In the genomic region with DNA sequence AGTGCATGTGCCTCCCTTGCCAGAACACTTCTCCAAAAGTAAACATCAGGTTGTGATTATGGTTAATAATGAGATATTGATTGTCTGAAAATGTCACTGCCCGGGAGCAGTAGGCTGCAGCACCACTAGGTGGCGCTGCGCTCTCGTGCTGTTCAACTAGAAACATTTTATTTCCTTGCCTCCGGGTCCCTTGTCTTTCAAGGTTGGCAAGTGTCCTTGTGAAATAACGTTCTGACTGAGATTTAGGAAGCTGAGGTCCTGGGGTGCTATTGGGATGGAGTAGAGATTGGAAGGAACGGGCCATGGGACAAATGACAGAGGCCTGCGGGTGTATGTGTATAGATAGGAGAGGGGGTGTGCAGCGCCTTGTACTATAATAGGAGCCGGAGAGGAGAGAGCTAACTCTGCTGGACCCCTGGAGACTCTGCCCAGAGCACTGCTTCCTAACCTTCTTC, we compare ENCODE assay signal across 8 mouse cellular contexts. TPM values are rescaled to one million over a fixed set of nuclear protein-coding genes. Genes with fewer than 3 reads are reported as not detected.
DNase-seq lines count a peak whose midpoint lies in the region; ATAC-seq lines count a peak whose summit lies in the region.

No protein-coding gene starts in this region.

- H3K27ac ChIP-seq in kidney, embryonic 16.5 days (ENCODE audit: low read length) = no peak overlapping the region
- no peak overlapping the region for H3K27ac ChIP-seq in brown adipose tissue, adult 24 weeks (replicated peaks; ENCODE audit: low read depth, low read length)
- peak overlapping the region; percentile 76 for H3K27ac ChIP-seq in forebrain, embryonic 10.5 days
- peak overlapping the region; percentile 82 for H3K27ac ChIP-seq in hindbrain, embryonic 13.5 days
- peak overlapping the region; percentile 83 for H3K27ac ChIP-seq in midbrain, embryonic 10.5 days (replicated peaks)

- 16% methylated on average over 10 of the region's 10 CpGs for WGBS in kidney, embryonic 16.5 days
- 23% methylated on average over 10 of the region's 10 CpGs for WGBS in forebrain, embryonic 10.5 days
- WGBS in hindbrain, embryonic 13.5 days = 7% methylated on average over 10 of the region's 10 CpGs
- WGBS in midbrain, embryonic 10.5 days = 18% methylated on average over 10 of the region's 10 CpGs

- no peak overlapping the region for H3K9ac ChIP-seq in kidney, embryonic 16.5 days (replicated peaks; ENCODE audit: low read length)
- peak overlapping the region; percentile 63 for H3K9ac ChIP-seq in hindbrain, embryonic 13.5 days

- H3K9me3 ChIP-seq in kidney, embryonic 16.5 days (ENCODE audit: low read length) = no peaks in the 10 kb centered on the region
- no peaks in the 10 kb centered on the region for H3K9me3 ChIP-seq in forebrain, embryonic 10.5 days
- no peaks in the 10 kb centered on the region for H3K9me3 ChIP-seq in hindbrain, embryonic 13.5 days
- no peaks in the 10 kb centered on the region for H3K9me3 ChIP-seq in midbrain, embryonic 10.5 days (replicated peaks)

- H3K4me1 ChIP-seq in kidney, embryonic 16.5 days (ENCODE audit: insufficient read depth, low read length) = peaks cover 9% of the 10 kb centered on the region
- no peaks in the 10 kb centered on the region for H3K4me1 ChIP-seq in brown adipose tissue, adult 24 weeks (ENCODE audit: control insufficient read depth, insufficient read depth, insufficient read length, low read length)
- H3K4me1 ChIP-seq in forebrain, embryonic 10.5 days = peaks cover 29% of the 10 kb centered on the region
- peaks cover 17% of the 10 kb centered on the region for H3K4me1 ChIP-seq in hindbrain, embryonic 13.5 days (replicated peaks)
- H3K4me1 ChIP-seq in midbrain, embryonic 10.5 days = peaks cover 33% of the 10 kb centered on the region

- no peak for ATAC-seq in kidney, embryonic 16.5 days (ENCODE audit: low FRiP score, low TSS enrichment)
- ATAC-seq in hindbrain, embryonic 13.5 days (ENCODE audit: low FRiP score) = peak; percentile 44

- H3K4me2 ChIP-seq in kidney, embryonic 16.5 days (replicated peaks; ENCODE audit: low read depth, low read length) = no peak overlapping the region; the same call in 1 of the 2 replicates
- H3K4me2 ChIP-seq in hindbrain, embryonic 13.5 days = peak overlapping the region; percentile 44

- no peak overlapping the region for H3K4me3 ChIP-seq in kidney, embryonic 16.5 days (ENCODE audit: low read length)
- H3K4me3 ChIP-seq in brown adipose tissue, adult 24 weeks (ENCODE audit: insufficient read depth, low read depth, low read length) = peak overlapping the region; percentile 28; the same call in 1 of the 2 replicates
- no peak overlapping the region for H3K4me3 ChIP-seq in forebrain, embryonic 10.5 days
- peak overlapping the region; percentile 14 for H3K4me3 ChIP-seq in hindbrain, embryonic 13.5 days
- H3K4me3 ChIP-seq in midbrain, embryonic 10.5 days = peak overlapping the region; percentile 20; the same call in 1 of the 2 replicates

- 0 out of 2 replicates have a peak, but pooled peaks cover 6% of the 10 kb centered on the region for H3K36me3 ChIP-seq in kidney, embryonic 16.5 days (ENCODE audit: insufficient read depth, low read length)
- peaks cover 9% of the 10 kb centered on the region for H3K36me3 ChIP-seq in forebrain, embryonic 10.5 days (replicated peaks)
- peaks cover 11% of the 10 kb centered on the region for H3K36me3 ChIP-seq in hindbrain, embryonic 13.5 days
- H3K36me3 ChIP-seq in midbrain, embryonic 10.5 days = peaks cover 15% of the 10 kb centered on the region

- no peaks in the 10 kb centered on the region for H3K27me3 ChIP-seq in kidney, embryonic 16.5 days (ENCODE audit: insufficient read depth, low read length)
- peaks cover 24% of the 10 kb centered on the region for H3K27me3 ChIP-seq in forebrain, embryonic 10.5 days (ENCODE audit: poor library complexity, severe bottlenecking)
- H3K27me3 ChIP-seq in hindbrain, embryonic 13.5 days = no peaks in the 10 kb centered on the region
- peaks cover 6% of the 10 kb centered on the region; the same call in 1 of the 2 replicates for H3K27me3 ChIP-seq in midbrain, embryonic 10.5 days (ENCODE audit: low read depth, poor library complexity, severe bottlenecking)

- DNase-seq in kidney, adult 11 months = peak; percentile 55
- DNase-seq in forebrain, embryonic 10.5 days (ENCODE audit: extremely low spot score, low spot score) = peak; percentile 77
- peak; percentile 54 to 73 for DNase-seq in layer of hippocampus, postnatal 25 days (ENCODE audit: extremely low spot score in 1 of 2, low spot score in 1 of 2)
- DNase-seq in midbrain, embryonic 10.5 days (ENCODE audit: low spot score) = peak; percentile 80
- DNase-seq in spleen, adult 12 weeks (ENCODE audit: low spot score) = peak; percentile 30

RNA-seq across cellular contexts. Expression of gene Mrps23, which starts 12.1 kb away (rescaled TPM):
- polyA plus RNA-seq in kidney, embryonic 16.5 days (2015; fragmentation: Nextera tagmentation; extraction: Ambion mirVana) = 61.5 and 66.6 TPM in 2 replicates
- 150 and 192 TPM in 2 replicates for polyA plus RNA-seq in brown adipose tissue, adult 24 weeks (2012; ENCODE audit: insufficient read depth, insufficient read length, missing spikeins)
- polyA plus RNA-seq in forebrain, embryonic 10.5 days (2016; fragmentation: Nextera tagmentation; extraction: Ambion mirVana) = 65.5 and 72.6 TPM in 2 replicates
- 71.1 TPM in 2 replicates for polyA plus RNA-seq in hindbrain, embryonic 13.5 days (2015; fragmentation: Nextera tagmentation; extraction: Ambion mirVana)
- 10 to 100 TPM; 66.1 to 66.6 TPM for total RNA-seq in layer of hippocampus, postnatal 25 days (2021)
- 70.6 and 78.8 TPM in 2 replicates for polyA plus RNA-seq in midbrain, embryonic 10.5 days (2016; fragmentation: Nextera tagmentation; extraction: Ambion mirVana)

Comparison
In these comparisons a context has a peak if more than half of its experiments do, and no peak if none do; other contexts are left out.
1. DNase-seq: peak in every context shown above with its lines; median percentile 80 in midbrain, embryonic 10.5 days; 77 in forebrain, embryonic 10.5 days; 64 in layer of hippocampus, postnatal 25 days; 55 in kidney, adult 11 months; 30 in spleen, adult 12 weeks.
2. H3K27ac ChIP-seq: peak in forebrain, embryonic 10.5 days (single experiment), hindbrain, embryonic 13.5 days (single experiment) and midbrain, embryonic 10.5 days (single experiment); none in kidney, embryonic 16.5 days (single experiment) and brown adipose tissue, adult 24 weeks (single experiment).
3. H3K4me3 ChIP-seq: peak in brown adipose tissue, adult 24 weeks (single experiment), hindbrain, embryonic 13.5 days (single experiment) and midbrain, embryonic 10.5 days (single experiment); none in kidney, embryonic 16.5 days (single experiment) and forebrain, embryonic 10.5 days (single experiment).